Mouse (Mus musculus) lung, adult 2 months (tissue): ENCODE results near the gene Rint1.

ENCODE experiments used
- CTCF ChIP-seq: fragments of 200-500 bp; IDR thresholded peaks from 2 replicates; pipeline ENCODE4 v1.5.1; 2011; ENCODE audit warnings: mild to moderate bottlenecking, low read length, control low read depth; ENCODE audit not compliant: insufficient read depth
- POLR2A ChIP-seq: fragments of 200-500 bp; IDR thresholded peaks from 2 replicates; pipeline ENCODE4 v1.6.1; 2011; ENCODE audit warnings: low read depth, mild to moderate bottlenecking, control low read depth, low read length, borderline replicate concordance; ENCODE audit errors: extremely low read depth

- TF ChIP-seq CTCF: no peak
- no peak for TF ChIP-seq POLR2A
Observed at GRCm38 (mm10) chr5:23756368-23756767, 31.1 kb upstream of the Rint1 start.
